Mouse (Mus musculus) lung, postnatal 0 days (tissue): ENCODE results near the gene Cant1.

ENCODE experiments used
- CTCF ChIP-seq: IDR thresholded peaks from 2 replicates; pipeline ENCODE4 v1.5.1; 2016; ENCODE audit warnings: antibody characterized with exemption, mild to moderate bottlenecking
- EP300 ChIP-seq: IDR thresholded peaks from 2 replicates; pipeline ENCODE4 v1.6.1; 2016; ENCODE audit warnings: antibody characterized with exemption, mild to moderate bottlenecking, control low read depth

DNA sequence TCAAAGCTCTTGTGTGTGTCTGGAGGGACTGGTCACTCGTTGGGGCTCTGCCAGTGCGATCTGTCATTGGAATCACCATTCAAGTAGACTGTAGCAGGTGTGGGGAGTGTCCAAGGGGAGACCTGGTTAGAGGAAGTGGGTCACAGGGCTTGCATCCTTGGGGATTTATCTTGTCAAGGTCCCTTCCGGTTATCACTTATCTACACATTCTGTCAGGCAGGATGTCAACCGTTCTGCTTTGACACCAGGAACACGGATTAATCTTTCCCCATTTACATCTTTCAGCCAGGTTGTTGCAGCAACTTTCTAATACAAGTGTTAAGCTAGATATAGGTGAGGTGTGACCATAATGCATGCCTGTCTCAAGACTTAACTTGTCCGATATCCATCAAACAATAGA, 36.9 kb upstream of the Cant1 start:
- TF ChIP-seq CTCF (no peak), EP300 (no peak)
